Mouse (Mus musculus): ENCODE measurements around the gene Bco2. TPM values are rescaled to one million over a fixed set of nuclear protein-coding genes. Genes with fewer than 3 reads are reported as not detected.

The Bco2 gene
- total RNA-seq, 2 experiments from 2014 or later: not detected

DNA sequence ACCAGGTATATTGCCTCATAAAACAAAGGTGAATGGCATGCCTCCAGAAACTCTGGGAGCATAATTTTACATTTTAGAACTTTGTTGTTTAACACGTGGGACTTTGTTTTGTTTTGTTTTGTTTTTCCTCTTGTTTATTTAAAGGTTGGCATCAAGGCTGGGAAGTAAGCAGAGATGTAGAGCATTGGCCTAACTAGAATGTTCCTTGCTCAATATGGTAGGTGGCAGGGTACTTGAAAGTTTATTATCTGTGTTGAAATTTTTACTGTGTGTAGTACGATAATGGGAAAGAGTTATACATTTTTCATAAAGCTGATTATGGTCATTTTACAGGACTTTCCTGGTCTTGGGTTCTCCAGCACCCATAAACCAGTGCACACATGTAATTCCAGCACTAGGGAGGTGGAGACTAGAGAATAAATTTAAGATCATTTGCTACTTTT, 7.0 kb upstream of the Bco2 start:
- ATAC-seq (replicated peaks; ENCODE audit: low FRiP score, poor library complexity, severe bottlenecking): no peak

DNA sequence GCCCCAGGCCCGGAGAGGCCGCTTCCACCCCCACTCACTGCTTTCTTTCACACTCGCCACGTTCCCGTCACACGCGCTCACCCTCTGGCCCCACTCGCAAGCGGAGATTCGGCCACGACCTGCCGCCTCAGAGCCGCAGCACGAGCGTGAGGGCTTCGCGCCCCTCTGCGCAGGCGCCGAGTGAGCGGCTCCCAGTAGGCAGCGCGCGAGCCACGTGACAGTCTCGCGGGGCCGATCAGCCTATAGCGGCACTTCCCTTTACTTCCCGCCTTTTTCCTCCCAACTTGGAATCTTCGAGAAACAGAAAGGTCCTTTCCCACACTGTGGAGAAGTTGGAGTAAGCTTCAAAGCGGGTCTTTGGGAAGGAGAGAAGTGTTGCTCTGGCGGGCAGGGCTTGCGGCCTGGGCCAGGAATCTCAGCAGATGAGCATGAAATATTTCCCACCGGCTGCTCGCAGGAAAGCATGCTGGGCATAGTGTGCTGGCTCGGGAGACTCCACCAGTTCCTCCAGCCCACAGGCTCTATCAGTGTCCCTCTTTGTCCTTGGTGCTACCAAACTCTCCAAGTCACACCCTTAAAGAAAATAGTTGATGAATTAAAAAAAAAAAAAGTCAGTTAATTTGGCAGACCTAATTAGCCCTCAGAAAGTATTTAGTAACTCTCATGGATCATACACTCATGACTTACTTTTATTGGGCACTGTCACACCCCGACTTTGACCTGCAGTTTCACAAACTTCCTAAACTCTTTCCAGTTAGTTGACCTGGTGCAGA, 6.3 kb upstream of the Bco2 start, which contains the start of gene Tex12:
TSS of gene Tex12 (minus strand) at position 181 of the 773 bp plus-strand sequence.
- no peak for ATAC-seq (replicated peaks; ENCODE audit: low FRiP score, poor library complexity, severe bottlenecking)

- ATAC-seq (replicated peaks; ENCODE audit: low FRiP score, poor library complexity, severe bottlenecking): no peak
Measured at GRCm38 (mm10) chr9:50554241-50555093, 514 bp downstream of the Bco2 start, which contains the start of gene Il18. TSS of gene Il18 (plus strand) at chr9:50554827.

DNA sequence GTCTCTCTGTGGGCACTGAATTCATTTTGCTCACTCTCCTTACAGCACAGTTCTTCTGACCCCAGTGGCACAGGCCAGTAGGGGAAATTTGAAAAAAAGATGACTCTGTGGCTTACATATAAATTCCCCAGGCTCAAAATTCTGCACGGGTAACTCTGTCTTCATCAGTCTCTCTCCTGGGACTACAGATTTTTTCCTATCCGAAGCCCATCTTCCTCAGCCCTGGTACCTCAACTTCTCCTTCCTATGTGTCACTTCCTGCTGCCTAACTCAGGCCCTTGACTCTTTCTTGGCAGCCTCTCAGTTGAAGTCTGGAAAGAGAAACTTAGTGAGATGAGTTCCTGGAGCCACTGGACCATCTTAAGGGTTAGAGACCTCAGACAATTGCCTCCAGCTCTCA, 1.4 kb downstream of the Bco2 start:
- ATAC-seq (replicated peaks; ENCODE audit: low FRiP score, poor library complexity, severe bottlenecking): no peak

DNA sequence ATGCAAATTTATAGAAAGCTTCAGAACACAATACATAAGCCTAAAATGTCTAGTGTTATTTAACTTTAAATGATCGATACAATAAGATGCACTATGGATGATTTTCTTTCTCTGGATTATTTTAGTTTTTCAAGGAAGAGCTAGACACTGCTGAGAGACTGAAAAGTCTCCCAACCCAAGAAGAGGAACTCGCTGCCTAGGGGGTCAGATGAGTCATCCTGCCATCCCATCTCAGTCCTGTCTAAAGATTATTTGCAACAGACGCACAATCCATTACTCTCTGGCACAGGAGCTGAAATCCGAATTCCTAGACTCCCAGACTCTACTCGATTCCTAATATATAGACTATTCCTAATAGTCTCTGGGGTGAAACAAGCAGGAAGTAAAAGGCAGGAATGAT, 2.8 kb downstream of the Bco2 start:
- no peak for ATAC-seq (replicated peaks; ENCODE audit: low FRiP score, poor library complexity, severe bottlenecking)

GRCm38 (mm10) chr9:50548936-50549335, 6.0 kb downstream of the Bco2 start:
- ATAC-seq (replicated peaks; ENCODE audit: low FRiP score, poor library complexity, severe bottlenecking): no peak

- ATAC-seq (replicated peaks; ENCODE audit: low FRiP score, poor library complexity, severe bottlenecking): no peak
Measured at GRCm38 (mm10) chr9:50547859-50548478, 7.0 kb downstream of the Bco2 start.

DNA sequence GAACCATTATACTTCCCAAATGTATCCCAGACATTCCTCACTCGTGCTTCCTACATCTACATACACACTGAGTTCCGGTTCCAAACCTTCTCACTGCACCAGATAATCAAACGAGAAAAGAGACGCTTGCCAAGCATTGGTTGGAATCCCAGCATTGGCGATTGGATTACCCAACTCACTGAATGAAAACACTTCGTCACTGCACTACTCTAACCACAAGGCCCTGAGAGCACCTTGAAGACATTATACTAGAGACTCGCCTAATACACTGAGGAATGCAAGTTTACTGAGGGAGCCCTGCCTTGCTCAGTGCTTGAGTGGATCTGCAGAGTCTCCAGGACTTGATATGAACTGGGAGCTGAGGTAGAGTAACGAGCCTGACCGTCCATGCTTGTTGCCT, 12.6 kb downstream of the Bco2 start:
- no peak for ATAC-seq (replicated peaks; ENCODE audit: low FRiP score, poor library complexity, severe bottlenecking)

GRCm38 (mm10) chr9:50540170-50540569, 14.8 kb downstream of the Bco2 start:
- ATAC-seq (replicated peaks; ENCODE audit: low FRiP score, poor library complexity, severe bottlenecking): no peak

DNA sequence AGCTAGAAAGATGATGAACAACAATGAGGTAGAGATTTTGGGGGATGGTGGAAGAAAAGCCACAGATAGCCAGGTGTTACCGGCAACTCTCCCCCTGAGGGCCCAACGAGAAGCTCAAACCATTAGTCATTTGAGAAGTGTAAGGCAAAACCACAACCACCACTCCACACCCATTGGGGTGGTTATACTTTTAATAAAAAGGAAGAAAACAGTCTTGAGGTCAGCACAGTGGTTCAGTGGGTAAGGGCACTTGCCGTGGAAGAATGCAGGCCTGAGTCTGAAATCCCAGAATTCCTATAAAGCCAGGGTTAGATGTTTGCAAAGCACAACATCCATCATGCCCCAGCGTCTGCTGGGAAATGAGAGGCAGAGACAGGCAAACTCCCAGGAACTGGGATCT, 17.7 kb downstream of the Bco2 start:
- no peak for ATAC-seq (replicated peaks; ENCODE audit: low FRiP score, poor library complexity, severe bottlenecking)

DNA sequence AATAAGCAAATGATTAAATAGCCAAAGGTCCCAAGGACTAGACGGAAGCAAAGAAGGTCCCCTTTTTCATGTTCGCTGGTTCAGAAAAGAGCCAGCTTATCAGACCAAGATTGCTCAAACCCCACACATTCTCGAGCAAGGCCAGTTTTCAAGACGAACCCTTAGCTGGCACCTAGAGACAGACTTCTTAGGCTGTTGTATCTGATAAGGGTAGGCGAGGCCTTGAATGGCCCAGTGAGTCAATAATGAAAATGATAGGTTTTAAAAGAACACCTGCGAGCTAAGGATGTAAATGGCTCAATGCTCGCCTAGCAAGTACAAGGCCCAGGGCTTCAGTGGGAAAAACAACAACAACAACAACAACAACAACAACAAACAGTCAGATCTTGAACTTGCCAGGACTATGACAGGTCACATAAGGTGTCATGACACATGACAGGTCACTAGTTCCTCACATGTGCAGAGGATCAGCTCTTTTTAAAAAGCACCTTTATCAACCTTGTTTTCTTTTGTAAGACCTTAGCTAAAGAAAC, 18.3 kb downstream of the Bco2 start:
- no peak for ATAC-seq (replicated peaks; ENCODE audit: low FRiP score, poor library complexity, severe bottlenecking)

DNA sequence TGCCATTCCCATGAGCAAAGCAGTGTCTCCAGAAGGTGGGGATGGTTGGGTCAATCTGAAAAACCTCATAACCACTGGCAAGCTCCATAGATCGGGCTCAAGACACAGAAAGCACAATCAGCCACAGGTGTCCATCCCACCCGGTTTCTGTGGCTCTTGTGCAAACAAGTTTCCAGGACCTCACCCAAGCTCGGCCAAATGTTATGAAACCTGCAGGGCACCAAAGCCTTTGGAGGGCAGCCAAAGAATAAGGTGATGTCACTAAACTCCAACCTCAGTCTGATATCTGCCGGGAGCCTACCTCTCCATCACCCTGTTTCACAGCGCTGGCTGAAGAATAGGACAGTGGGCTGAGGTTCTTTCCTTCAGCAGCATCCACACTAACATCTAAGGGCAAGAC, 19.1 kb downstream of the Bco2 start:
- no peak for ATAC-seq (replicated peaks; ENCODE audit: low FRiP score, poor library complexity, severe bottlenecking)

DNA sequence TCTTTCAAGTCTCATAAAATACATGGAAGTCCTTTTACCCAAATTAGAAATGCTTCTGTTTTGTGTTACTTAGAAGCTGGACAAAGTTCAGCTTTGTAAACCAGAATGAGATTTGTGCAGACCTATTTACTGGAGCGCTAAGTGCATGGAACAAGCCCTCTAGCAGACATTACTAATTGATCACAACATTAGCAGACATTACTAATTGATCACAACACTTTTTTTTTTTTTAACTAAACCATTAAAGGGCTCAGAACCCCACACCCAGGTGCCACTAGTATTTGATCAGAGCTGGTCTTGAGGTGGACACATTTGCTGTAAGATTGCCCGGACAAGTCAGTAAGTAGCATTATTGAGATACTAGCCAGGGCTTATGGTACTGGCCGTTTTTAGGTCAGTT, 21.2 kb downstream of the Bco2 start:
- no peak for ATAC-seq (replicated peaks; ENCODE audit: low FRiP score, poor library complexity, severe bottlenecking)

- ATAC-seq (replicated peaks; ENCODE audit: low FRiP score, poor library complexity, severe bottlenecking): peak; percentile 36; the same call in 1 of the 2 replicates
Measured at GRCm38 (mm10) chr9:50533328-50533727, 21.7 kb downstream of the Bco2 start.

- ATAC-seq (replicated peaks; ENCODE audit: low FRiP score, poor library complexity, severe bottlenecking): no peak
Measured at GRCm38 (mm10) chr9:50530890-50531289, 24.1 kb downstream of the Bco2 start.

- ATAC-seq (replicated peaks; ENCODE audit: low FRiP score, poor library complexity, severe bottlenecking): peak; percentile 92
Measured at GRCm38 (mm10) chr9:50528293-50528892, 26.6 kb downstream of the Bco2 start, which contains the start of gene Pts. TSS of gene Pts (minus strand) at chr9:50528724.

DNA sequence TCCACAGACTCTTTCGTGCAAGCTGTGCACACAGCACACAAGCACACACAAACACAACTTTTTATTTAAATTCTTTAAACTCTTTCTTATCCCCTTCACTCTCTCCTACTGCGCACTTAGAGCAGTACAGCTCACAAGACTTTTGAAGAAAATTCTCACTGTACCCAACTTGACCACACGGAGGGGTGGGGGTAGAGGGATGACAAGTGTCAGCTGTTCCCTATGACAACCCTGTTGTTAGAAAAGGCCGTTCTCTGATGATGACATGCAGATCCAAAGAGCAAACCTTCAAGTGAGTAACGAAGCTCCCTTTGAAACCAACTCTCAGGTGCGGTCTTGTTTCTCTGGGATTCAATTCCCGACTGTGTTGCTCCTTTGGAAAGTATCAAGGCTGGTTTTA, 27.1 kb downstream of the Bco2 start:
- ATAC-seq (replicated peaks; ENCODE audit: low FRiP score, poor library complexity, severe bottlenecking): peak; percentile 26; the same call in 1 of the 2 replicates

DNA sequence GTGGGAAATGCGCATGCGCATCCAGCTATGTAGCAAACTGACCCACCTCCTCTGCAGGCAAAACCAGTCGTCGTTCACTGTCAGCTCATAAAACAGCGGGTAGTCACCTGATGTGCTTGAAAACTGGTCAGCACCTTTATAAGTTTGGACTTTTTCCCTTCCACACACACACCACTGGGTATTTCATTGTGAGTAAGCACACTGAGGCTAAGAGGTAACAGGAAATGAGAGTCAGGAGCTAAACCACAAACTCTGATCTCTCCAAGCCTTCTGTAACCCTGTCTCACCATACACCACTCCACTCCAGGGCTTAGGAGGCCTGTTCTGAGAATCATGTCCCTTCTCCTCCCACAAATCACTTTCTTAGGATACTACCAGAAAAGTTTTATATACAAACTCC, 29.4 kb downstream of the Bco2 start:
- ATAC-seq (replicated peaks; ENCODE audit: low FRiP score, poor library complexity, severe bottlenecking): no peak

GRCm38 (mm10) chr9:50524936-50525335, 30.0 kb downstream of the Bco2 start:
- no peak for ATAC-seq (replicated peaks; ENCODE audit: low FRiP score, poor library complexity, severe bottlenecking)

GRCm38 (mm10) chr9:50522574-50522973, 32.4 kb downstream of the Bco2 start:
- no peak for ATAC-seq (replicated peaks; ENCODE audit: low FRiP score, poor library complexity, severe bottlenecking)

All from erythroid progenitor cell, adult 5-6 weeks (primary cell).